Mouse (Mus musculus) kidney, embryonic 16.5 days (tissue): Measurements from ENCODE around the gene Pdgfra. TPM values are rescaled to one million over a fixed set of nuclear protein-coding genes. Genes with fewer than 3 reads are reported as not detected.

Experiments used
- ATAC-seq: fragments of 200-750 bp; cut with Nextera tagmentation; 2 replicates; pipeline ENCODE4 v1.8.0; 2017; ENCODE audit warnings: moderate TSS enrichment; ENCODE audit not compliant: low FRiP score, low TSS enrichment
- H3K27ac ChIP-seq: fragments of 300-500 bp; sonication (generic); 2 replicates; pipeline ENCODE4 v1.5.1; 2014; ENCODE audit warnings: low read length
- H3K27me3 ChIP-seq: fragments of 300-500 bp; sonication (generic); 2 replicates; pipeline ENCODE4 v1.6.1; 2014; ENCODE audit warnings: low read length, control low read depth, mixed read lengths; ENCODE audit not compliant: insufficient read depth
- H3K36me3 ChIP-seq: fragments of 300-500 bp; sonication (generic); 2 replicates; pipeline ENCODE4 v1.6.1; 2014; ENCODE audit warnings: low read length, control low read depth, mixed read lengths; ENCODE audit not compliant: insufficient read depth
- H3K4me1 ChIP-seq: fragments of 300-500 bp; sonication (generic); 2 replicates; pipeline ENCODE4 v1.6.1; 2014; ENCODE audit warnings: low read length, control low read depth, mixed read lengths; ENCODE audit not compliant: insufficient read depth
- H3K4me2 ChIP-seq: fragments of 300-500 bp; sonication (generic); replicated peaks from 2 replicates; pipeline ENCODE4 v1.6.1; 2014; ENCODE audit warnings: low read depth, low read length
- H3K4me3 ChIP-seq: fragments of 300-500 bp; sonication (generic); 2 replicates; pipeline ENCODE4 v1.5.1; 2014; ENCODE audit warnings: mild to moderate bottlenecking, low read length
- H3K9ac ChIP-seq: fragments of 300-500 bp; sonication (generic); replicated peaks from 2 replicates; pipeline ENCODE4 v1.6.1; 2014; ENCODE audit warnings: low read length
- H3K9me3 ChIP-seq: fragments of 300-500 bp; sonication (generic); 2 replicates; pipeline ENCODE4 v1.6.1; 2016; ENCODE audit warnings: low read length, control low read depth
- WGBS: fragments of 180-500 bp; shearing (Covaris S2); extraction: QIAGEN DNeasy Blood & Tissue Kit; methylation state at CpG from one replicate; pipeline ENCODE4 v1.1.7; 2014; 5-methylcytosine and 5-hydroxymethylcytosine counted together
- polyA plus RNA-seq: library from polyadenylated mRNA; unstranded; fragments of >200 nt; fragmentation: Nextera tagmentation; extraction: Ambion mirVana; gene quantifications from 2 replicates; pipeline ENCODE4 v1.2.1, GENCODE M21; 2015

The Pdgfra gene
- polyA plus RNA-seq, 1 experiment from 2014 or later = 47.1 TPM

DNA sequence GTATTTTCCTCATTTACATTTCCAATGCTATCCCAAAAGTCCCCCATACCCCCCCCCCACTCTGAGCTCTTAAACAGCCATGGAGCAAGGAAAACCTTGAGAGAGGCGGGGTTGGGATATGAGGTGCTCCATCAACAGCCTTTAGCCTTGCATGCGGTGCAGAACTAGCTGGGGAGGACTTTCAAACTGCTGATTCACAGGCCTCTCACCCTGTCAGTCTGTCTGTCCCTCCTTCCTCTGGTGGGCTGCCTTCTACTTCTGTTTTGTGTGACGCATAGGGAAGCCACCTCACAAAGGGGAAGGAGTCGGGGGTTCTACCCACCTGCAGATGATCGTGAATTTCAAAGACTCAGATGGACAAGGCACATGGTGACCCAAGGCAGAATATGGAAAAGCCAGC is 41.0 kb downstream of the Pdgfra start:
- WGBS = 94% methylated on average over 5 of the region's 5 CpGs
- Histone ChIP-seq H3K27ac (no peak overlapping the region), H3K36me3 (peaks cover 19% of the 10 kb centered on the region)

DNA sequence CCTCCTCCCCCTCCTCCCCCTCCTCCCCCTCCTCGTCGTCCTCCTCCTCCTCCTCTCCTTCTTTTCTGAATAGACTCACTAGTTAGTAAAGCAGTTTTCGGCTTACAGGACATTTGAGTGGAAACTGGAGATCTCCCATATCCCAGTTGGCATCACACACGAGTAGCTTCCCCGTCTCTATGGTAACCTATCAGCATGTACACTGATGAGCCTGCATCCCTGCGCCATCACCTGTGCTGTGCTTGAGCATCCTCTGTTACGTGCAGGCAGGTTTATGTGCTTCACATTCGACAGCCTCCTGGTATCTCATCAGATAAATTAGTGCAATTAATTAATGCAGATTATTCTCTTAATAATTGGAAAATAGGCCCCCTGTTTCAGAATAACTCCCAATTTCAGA is 46.3 kb downstream of the Pdgfra start:
- 79% methylated on average over 8 of the region's 8 CpGs for WGBS
- H3K27me3 ChIP-seq = no peaks in the 10 kb centered on the region
- H3K9ac ChIP-seq = no peak overlapping the region
- ATAC-seq = no peak
- 0 out of 2 replicates have a peak, but pooled peaks cover 4% of the 10 kb centered on the region for H3K36me3 ChIP-seq
- H3K4me2 ChIP-seq = no peak overlapping the region
- no peaks in the 10 kb centered on the region for H3K4me1 ChIP-seq
- H3K9me3 ChIP-seq = no peaks in the 10 kb centered on the region
- H3K4me3 ChIP-seq = no peak overlapping the region
- H3K27ac ChIP-seq = no peak overlapping the region

More for the DNA sequence above, 41.0 kb downstream of the Pdgfra start:
- Histone ChIP-seq H3K4me3 (no peak overlapping the region), H3K4me2 (no peak overlapping the region), H3K27me3 (no peaks in the 10 kb centered on the region), H3K4me1 (no peaks in the 10 kb centered on the region), H3K9ac (no peak overlapping the region), H3K9me3 (no peaks in the 10 kb centered on the region)
- no peak for ATAC-seq

DNA sequence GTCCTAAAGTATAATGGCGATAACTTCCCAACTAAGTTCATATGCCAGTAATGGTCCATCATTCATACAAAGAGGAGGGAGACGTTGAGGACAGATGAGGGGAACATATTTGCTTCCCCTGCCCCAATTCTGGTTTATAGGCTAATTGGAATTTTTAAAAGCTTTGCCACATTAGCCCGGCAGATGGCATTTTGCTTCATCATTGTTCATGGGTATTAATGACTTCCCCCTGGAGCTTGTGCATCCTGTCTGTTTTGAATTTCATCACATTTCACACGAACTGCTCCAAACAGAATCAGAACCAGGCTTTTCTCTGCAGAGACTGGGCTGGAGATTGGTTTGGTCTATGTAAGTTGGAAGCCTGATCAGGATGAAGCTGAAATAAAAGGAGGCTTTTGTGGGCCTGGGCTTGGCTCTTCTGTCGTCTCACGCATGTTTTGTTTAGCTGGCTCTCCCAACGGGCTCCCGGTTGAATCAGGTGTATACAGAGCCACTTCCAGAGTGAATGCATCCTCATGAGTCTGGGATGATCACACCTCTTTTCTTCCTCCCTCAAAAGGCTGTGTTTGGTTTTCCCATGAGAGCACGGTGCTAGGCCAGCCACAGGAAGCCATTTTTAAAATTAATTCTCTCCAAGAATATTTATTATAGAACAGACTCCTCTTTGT is 47.7 kb downstream of the Pdgfra start:
- 76% methylated on average over 9 of the region's 9 CpGs for WGBS
- ATAC-seq = no peak
- Histone ChIP-seq H3K4me1 (no peaks in the 10 kb centered on the region), H3K27me3 (no peaks in the 10 kb centered on the region), H3K4me2 (no peak overlapping the region), H3K9me3 (no peaks in the 10 kb centered on the region), H3K9ac (no peak overlapping the region), H3K36me3 (no peaks in the 10 kb centered on the region), H3K27ac (no peak overlapping the region), H3K4me3 (no peak overlapping the region)

DNA sequence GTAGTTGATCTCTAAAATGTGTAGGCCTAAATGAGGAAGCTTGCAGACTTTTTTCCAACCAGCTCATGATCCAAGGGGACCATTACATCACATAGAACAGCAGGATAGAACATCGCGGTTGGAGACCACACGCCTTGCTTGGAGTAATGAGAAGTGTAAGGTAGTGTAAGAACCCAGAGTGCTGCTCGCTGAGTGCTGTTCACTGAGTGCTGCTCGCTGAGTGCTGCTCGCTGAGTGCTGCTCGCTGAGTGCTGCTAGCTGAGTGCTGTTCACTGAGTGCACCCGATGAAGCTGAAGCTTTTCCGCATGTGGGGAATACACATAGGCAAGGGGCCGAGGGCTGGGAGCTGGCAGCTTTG is 48.3 kb downstream of the Pdgfra start:
- no peaks in the 10 kb centered on the region for H3K9me3 ChIP-seq
- no peak overlapping the region for H3K4me2 ChIP-seq
- H3K9ac ChIP-seq = no peak overlapping the region
- no peaks in the 10 kb centered on the region for H3K36me3 ChIP-seq
- no peak overlapping the region for H3K27ac ChIP-seq
- no peaks in the 10 kb centered on the region for H3K27me3 ChIP-seq
- H3K4me1 ChIP-seq = no peaks in the 10 kb centered on the region
- no peak overlapping the region for H3K4me3 ChIP-seq
- ATAC-seq = no peak
- 95% methylated on average over 10 of the region's 10 CpGs for WGBS

DNA sequence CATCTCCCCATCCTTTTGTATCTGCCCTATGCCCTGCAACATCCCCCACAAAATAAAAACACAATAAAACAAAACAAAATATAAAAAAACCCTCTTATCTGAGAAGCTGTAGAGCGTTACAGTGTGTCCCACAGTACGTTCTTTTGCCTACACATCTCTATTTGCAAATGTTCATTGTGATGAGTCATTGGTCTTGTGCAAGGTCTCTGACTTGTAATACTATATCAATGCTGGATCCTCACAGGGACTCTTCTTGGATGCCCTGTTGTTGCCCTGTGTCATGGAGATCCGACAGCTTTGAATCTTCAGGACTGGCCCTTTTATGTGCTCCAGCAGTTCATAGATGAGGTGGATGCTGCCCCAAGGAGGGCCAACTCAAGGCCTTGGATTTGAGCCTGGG is 55.8 kb downstream of the Pdgfra start:
- no peaks in the 10 kb centered on the region for H3K27me3 ChIP-seq
- no peaks in the 10 kb centered on the region for H3K4me1 ChIP-seq
- H3K4me2 ChIP-seq = no peak overlapping the region
- H3K9me3 ChIP-seq = no peaks in the 10 kb centered on the region
- no peak overlapping the region for H3K9ac ChIP-seq
- no peak overlapping the region for H3K4me3 ChIP-seq
- H3K27ac ChIP-seq = no peak overlapping the region
- ATAC-seq = no peak
- no peaks in the 10 kb centered on the region for H3K36me3 ChIP-seq
- 79% methylated on average over 3 of the region's 3 CpGs for WGBS

DNA sequence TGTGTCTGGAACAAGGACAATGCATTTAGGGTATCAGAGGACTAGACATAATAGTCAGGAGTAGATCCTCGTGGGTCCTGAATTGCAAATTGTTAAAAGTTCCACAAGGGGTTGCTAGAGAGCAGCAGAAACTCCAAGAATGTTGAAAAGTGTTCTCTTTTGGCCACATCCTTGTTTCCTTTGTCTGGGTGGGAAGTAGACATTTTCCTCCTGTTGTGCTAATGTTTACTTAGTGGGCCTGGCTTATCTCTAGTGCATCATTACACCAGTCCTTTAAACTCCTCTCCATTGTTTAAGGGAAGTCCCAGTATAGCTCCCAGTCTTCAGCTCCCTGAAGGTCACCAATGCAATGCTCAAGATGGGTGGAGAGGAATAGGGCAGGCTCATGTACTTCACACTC is 57.9 kb downstream of the Pdgfra start:
- Histone ChIP-seq H3K4me3 (no peak overlapping the region), H3K4me1 (no peaks in the 10 kb centered on the region), H3K9me3 (no peaks in the 10 kb centered on the region), H3K9ac (no peak overlapping the region), H3K36me3 (no peaks in the 10 kb centered on the region), H3K27ac (no peak overlapping the region), H3K27me3 (no peaks in the 10 kb centered on the region), H3K4me2 (no peak overlapping the region)
- 0 out of 2 replicates have a peak, but pooled peaks have one; percentile 6 for ATAC-seq
- 9% methylated on average over 1 of the region's 1 CpGs for WGBS

DNA sequence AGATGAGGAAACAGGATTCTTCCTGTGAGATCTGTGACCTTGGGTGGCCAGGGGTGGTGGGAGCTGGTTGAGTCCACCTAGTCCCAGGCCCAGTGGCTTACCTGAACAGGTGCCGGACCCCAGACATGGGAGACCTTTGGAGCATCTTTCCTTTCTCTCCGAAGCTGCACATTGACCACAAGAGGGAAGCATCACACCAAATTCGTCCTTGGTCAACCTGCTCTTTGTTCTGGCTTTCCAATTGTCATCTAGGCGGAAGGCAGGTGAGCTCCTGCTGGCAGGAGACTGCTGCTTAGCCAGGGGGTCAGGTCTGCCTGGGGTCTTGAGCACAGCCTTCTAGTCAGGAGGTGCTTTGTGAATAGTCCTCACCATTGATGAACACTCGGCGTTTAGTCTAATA is 62.4 kb downstream of the Pdgfra start:
- no peaks in the 10 kb centered on the region for H3K36me3 ChIP-seq
- no peak overlapping the region for H3K9ac ChIP-seq
- no peak overlapping the region for H3K27ac ChIP-seq
- no peak overlapping the region for H3K4me3 ChIP-seq
- no peaks in the 10 kb centered on the region for H3K4me1 ChIP-seq
- H3K9me3 ChIP-seq = no peaks in the 10 kb centered on the region
- 55% methylated on average over 6 of the region's 6 CpGs for WGBS
- no peaks in the 10 kb centered on the region for H3K27me3 ChIP-seq
- H3K4me2 ChIP-seq = no peak overlapping the region
- no peak for ATAC-seq

DNA sequence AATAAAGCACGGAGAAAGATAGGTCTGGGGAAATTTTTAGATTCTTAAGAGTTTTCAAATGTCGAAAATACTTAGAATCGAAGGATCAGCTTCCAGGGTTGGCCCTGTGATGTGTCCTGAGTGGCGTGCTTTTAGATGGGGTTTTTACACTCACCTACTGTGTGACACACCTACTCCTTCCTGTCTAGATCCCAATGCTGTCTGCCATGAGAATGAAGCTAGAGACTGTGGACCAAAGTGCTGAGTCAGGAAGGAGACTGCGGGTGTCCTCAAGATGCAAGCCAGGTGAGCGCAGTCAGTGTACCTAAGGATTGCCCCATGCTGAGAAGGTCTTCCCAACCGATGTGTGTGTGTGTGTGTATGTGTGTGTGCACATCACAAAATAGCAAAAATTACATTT is 62.8 kb downstream of the Pdgfra start:
- no peak for ATAC-seq
- Histone ChIP-seq H3K9me3 (no peaks in the 10 kb centered on the region), H3K36me3 (no peaks in the 10 kb centered on the region), H3K4me1 (no peaks in the 10 kb centered on the region), H3K4me3 (no peak overlapping the region), H3K27me3 (no peaks in the 10 kb centered on the region), H3K9ac (no peak overlapping the region), H3K4me2 (no peak overlapping the region), H3K27ac (no peak overlapping the region)
- WGBS = 86% methylated on average over 7 of the region's 7 CpGs

DNA sequence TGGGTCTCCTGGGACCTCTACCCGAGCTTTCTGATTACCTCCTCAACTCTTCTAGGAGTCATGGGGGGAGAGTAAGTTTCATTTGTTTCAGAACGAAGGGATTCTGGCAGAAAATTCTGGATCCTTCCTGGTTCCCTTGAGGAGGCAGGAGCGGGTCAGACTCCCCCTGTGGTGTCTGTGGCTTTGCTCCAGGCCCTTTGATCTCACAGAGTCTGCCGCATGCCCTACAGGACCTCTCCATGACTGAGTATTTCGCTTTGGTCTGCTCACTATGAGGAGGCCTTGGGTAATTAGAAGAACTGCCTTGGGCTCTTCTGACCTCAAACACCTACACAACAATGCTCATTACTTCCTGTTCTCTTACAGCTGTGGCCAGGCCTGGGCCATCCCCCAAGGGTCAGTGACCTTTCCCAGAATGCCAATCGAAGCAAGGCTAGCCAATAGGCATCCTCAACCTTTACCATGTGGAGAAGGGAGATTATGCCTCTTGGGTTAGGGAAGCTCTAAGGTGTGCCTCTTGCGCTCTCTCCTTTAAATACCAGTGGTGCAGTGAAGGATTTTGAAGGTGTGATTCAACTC is 63.7 kb downstream of the Pdgfra start:
- no peaks in the 10 kb centered on the region for H3K36me3 ChIP-seq
- no peak overlapping the region for H3K9ac ChIP-seq
- H3K9me3 ChIP-seq = no peaks in the 10 kb centered on the region
- WGBS = 62% methylated on average over 7 of the region's 7 CpGs
- no peaks in the 10 kb centered on the region for H3K4me1 ChIP-seq
- H3K4me2 ChIP-seq = no peak overlapping the region
- no peak for ATAC-seq
- no peak overlapping the region for H3K4me3 ChIP-seq
- H3K27me3 ChIP-seq = no peaks in the 10 kb centered on the region
- H3K27ac ChIP-seq = no peak overlapping the region

DNA sequence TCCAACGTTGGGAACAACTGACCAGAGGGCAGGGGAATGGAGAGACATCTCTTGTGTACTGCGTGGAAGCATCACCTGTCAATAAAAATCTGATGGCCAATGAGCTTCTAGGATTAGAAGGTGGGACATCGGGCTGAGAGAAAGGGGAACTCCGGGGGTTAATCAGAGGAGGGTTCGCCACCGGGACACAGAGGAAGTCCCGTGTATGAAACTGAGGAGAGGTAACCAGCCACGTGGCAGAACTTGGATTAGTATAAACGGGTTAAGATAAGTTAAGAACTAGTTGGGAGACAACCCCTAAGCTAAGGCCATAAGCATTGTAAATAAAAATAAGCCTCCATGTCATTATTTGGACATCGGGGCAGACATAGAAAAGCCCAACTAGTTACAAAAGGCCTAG is 69.5 kb downstream of the Pdgfra start:
- WGBS = 81% methylated on average over 10 of the region's 10 CpGs

More for the DNA sequence above, 69.5 kb downstream of the Pdgfra start:
- H3K9ac ChIP-seq = no peak overlapping the region
- H3K36me3 ChIP-seq = no peaks in the 10 kb centered on the region
- no peak for ATAC-seq
- no peak overlapping the region for H3K4me2 ChIP-seq
- no peaks in the 10 kb centered on the region for H3K9me3 ChIP-seq
- no peak overlapping the region for H3K4me3 ChIP-seq
- no peak overlapping the region for H3K27ac ChIP-seq
- H3K27me3 ChIP-seq = no peaks in the 10 kb centered on the region
- H3K4me1 ChIP-seq = no peaks in the 10 kb centered on the region
